Mouse (Mus musculus): ENCODE data around the gene Dhrs1.

The Dhrs1 gene

GRCm38 (mm10) chr14:55720666-55721065 is 24.8 kb downstream of the Dhrs1 start:
- no peak for DNase-seq

GRCm38 (mm10) chr14:55719737-55720136 is 25.8 kb downstream of the Dhrs1 start:
- DNase-seq, result no peak

GRCm38 (mm10) chr14:55716884-55717283 is 28.6 kb downstream of the Dhrs1 start:
- no peak for DNase-seq

GRCm38 (mm10) chr14:55716271-55716670 is 29.2 kb downstream of the Dhrs1 start:
- no peak for DNase-seq

- DNase-seq, result no peak
Observed at GRCm38 (mm10) chr14:55714893-55715292, 30.6 kb downstream of the Dhrs1 start.

- DNase-seq, result no peak
Observed at GRCm38 (mm10) chr14:55713729-55714122, 31.8 kb downstream of the Dhrs1 start, which contains the start of gene Tgm1. Tgm1 (minus strand) TSS chr14:55713926.

- DNase-seq, result no peak
Observed at GRCm38 (mm10) chr14:55713007-55713728, 32.3 kb downstream of the Dhrs1 start.

- no peak for DNase-seq
Observed at GRCm38 (mm10) chr14:55711786-55712185, 33.7 kb downstream of the Dhrs1 start.

GRCm38 (mm10) chr14:55709509-55709908 is 36.0 kb downstream of the Dhrs1 start:
- DNase-seq, result no peak

- DNase-seq, result no peak
Observed at GRCm38 (mm10) chr14:55707397-55707796, 38.1 kb downstream of the Dhrs1 start.

GRCm38 (mm10) chr14:55706051-55706600 is 39.4 kb downstream of the Dhrs1 start:
- DNase-seq, result no peak

GRCm38 (mm10) chr14:55702761-55703160 is 42.7 kb downstream of the Dhrs1 start:
- no peak for DNase-seq

- no peak for DNase-seq
Observed at GRCm38 (mm10) chr14:55701131-55701530, 44.4 kb downstream of the Dhrs1 start.

GRCm38 (mm10) chr14:55697226-55697625 is 48.3 kb downstream of the Dhrs1 start:
- DNase-seq, result no peak

GRCm38 (mm10) chr14:55689433-55689832 is 56.1 kb downstream of the Dhrs1 start:
- DNase-seq, result no peak
